8 mouse cellular contexts compared by ENCODE assay signal in the genomic region with DNA sequence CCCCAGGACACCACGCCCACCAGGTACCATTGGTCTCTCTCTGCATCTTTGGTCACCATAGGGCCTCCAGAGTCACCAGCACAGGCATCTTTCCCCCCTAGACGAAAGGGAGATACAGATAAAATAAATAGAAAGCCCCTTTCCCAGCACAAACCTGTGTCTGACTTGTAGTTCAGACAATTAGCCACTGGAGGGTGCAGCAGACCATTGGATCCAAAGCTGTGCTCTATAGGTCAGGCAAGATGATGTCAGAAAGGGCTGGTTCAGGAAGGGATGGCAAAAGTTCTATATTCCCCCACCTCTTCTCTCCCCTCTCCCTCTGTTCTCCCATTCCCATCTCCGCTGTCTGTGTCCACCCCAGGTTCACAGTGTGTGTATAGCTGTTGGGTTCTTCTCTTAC. TPM values are rescaled to one million over a fixed set of nuclear protein-coding genes. Genes with fewer than 3 reads are reported as not detected.
A peak's percentile ranks its signal among the peaks of the same experiment; 100 is the strongest.
DNase-seq lines count a peak whose midpoint lies in the region; ATAC-seq and TF ChIP-seq lines count a peak whose summit lies in the region.

No protein-coding gene starts in this region.

- H3K4me3 ChIP-seq in ES-E14 (ENCODE audit: insufficient read depth in 1 of 2, low read depth in 1 of 2, low read length in 2 of 2, poor library complexity in 1 of 2, severe bottlenecking in 1 of 2) = no peak overlapping the region
- H3K4me3 ChIP-seq in gastrocnemius, adult 2 months = no peak overlapping the region
- no peak overlapping the region for H3K4me3 ChIP-seq in kidney, postnatal 0 days (replicated peaks; ENCODE audit: low read depth, low read length)
- no peak overlapping the region for H3K4me3 ChIP-seq in liver, embryonic 14.5 days (ENCODE audit: insufficient read depth in 1 of 2, low read depth in 2 of 2, low read length in 2 of 2)

- no peaks in the 10 kb centered on the region for H3K9me3 ChIP-seq in ES-E14 (ENCODE audit: control insufficient read depth, insufficient read depth, low read depth, low read length)
- H3K9me3 ChIP-seq in kidney, postnatal 0 days (replicated peaks; ENCODE audit: low read length) = no peaks in the 10 kb centered on the region
- H3K9me3 ChIP-seq in liver, embryonic 14.5 days (ENCODE audit: control insufficient read depth, low read length) = no peaks in the 10 kb centered on the region

- ATAC-seq in kidney, postnatal 0 days (replicated peaks; ENCODE audit: low FRiP score, low read depth) = peak; percentile 63
- ATAC-seq in liver, embryonic 14.5 days (ENCODE audit: insufficient read depth) = no peak
- 0 out of 2 replicates have a peak, but pooled peaks have one; percentile 13 for ATAC-seq in neutrophil, adult 5-6 weeks (ENCODE audit: extremely low read depth, insufficient number of reproducible peaks, low FRiP score, poor library complexity, severe bottlenecking)
- ATAC-seq in megakaryocyte, adult 5-6 weeks (ENCODE audit: poor library complexity, severe bottlenecking) = no peak

- no peak for TF ChIP-seq EP300 in liver, embryonic 14.5 days (IDR thresholded peaks at IDR 0.05; ENCODE audit: low read depth)

- no peak overlapping the region for H3K9ac ChIP-seq in ES-E14 (ENCODE audit: insufficient read depth, low read depth, low read length, poor library complexity, severe bottlenecking)
- no peak overlapping the region for H3K9ac ChIP-seq in kidney, postnatal 0 days (ENCODE audit: low read depth, low read length)
- H3K9ac ChIP-seq in liver, embryonic 14.5 days (replicated peaks) = no peak overlapping the region

- 17% methylated on average over 3 of the region's 3 CpGs for WGBS in kidney, postnatal 0 days
- WGBS in liver, embryonic 14.5 days (ENCODE audit: insufficient replicate concordance) = 2% methylated on average over 3 of the region's 3 CpGs

- H3K4me2 ChIP-seq in kidney, postnatal 0 days (ENCODE audit: low read length) = no peak overlapping the region
- no peak overlapping the region for H3K4me2 ChIP-seq in liver, embryonic 14.5 days (ENCODE audit: low read depth)

- DNase-seq in 3134 (ENCODE audit: extremely low read depth, insufficient read length, low spot score) (peak; percentile 31), ES-E14 (ENCODE audit: low read depth, low spot score) (peak; percentile 50)
- DNase-seq in cerebellum, postnatal 14 days = peak; percentile 77 to 82
- peak; percentile 39 for DNase-seq in gastrocnemius, adult 2 months
- peak; percentile 81 for DNase-seq in kidney, postnatal 0 days (ENCODE audit: low spot score)
- DNase-seq in liver, embryonic 14.5 days (ENCODE audit: low read depth in 3 of 3, low spot score in 3 of 3) = no peak

- H3K4me1 ChIP-seq in ES-E14 (ENCODE audit: control insufficient read depth in 2 of 2, insufficient read depth in 2 of 2, low read length in 2 of 2, poor library complexity in 1 of 2) = no peaks in the 10 kb centered on the region
- H3K4me1 ChIP-seq in kidney, postnatal 0 days (replicated peaks; ENCODE audit: insufficient read depth, low read length) = no peaks in the 10 kb centered on the region
- H3K4me1 ChIP-seq in liver, embryonic 14.5 days (replicated peaks; ENCODE audit: control insufficient read depth in 2 of 2, insufficient read depth in 2 of 2, low read length in 1 of 2) = no peaks in the 10 kb centered on the region; a peak in 1 of 4 replicates

- peak; percentile 83 for TF ChIP-seq CTCF in gastrocnemius, adult 2 months (IDR thresholded peaks at IDR 0.05)
- TF ChIP-seq CTCF in kidney, postnatal 0 days (IDR thresholded peaks at IDR 0.05; ENCODE audit: low read depth) = peak; percentile 95
- peak; percentile 67 for TF ChIP-seq CTCF in liver, embryonic 14.5 days (IDR thresholded peaks at IDR 0.05; ENCODE audit: low read depth)

- intact Hi-C loops in gastrocnemius, adult 2 months (cut with DNase I) = loop anchor here (1.0 to 5.0 kb wide), 3 partner anchors 100 to 500 kb away; no protein-coding TSS in a partner anchor

- no peak overlapping the region for H3K27ac ChIP-seq in ES-E14 (ENCODE audit: insufficient read depth, low read depth, low read length, poor library complexity, severe bottlenecking)
- H3K27ac ChIP-seq in gastrocnemius, adult 2 months = no peak overlapping the region
- H3K27ac ChIP-seq in kidney, postnatal 0 days = no peak overlapping the region
- H3K27ac ChIP-seq in liver, embryonic 14.5 days = no peak overlapping the region

- H3K36me3 ChIP-seq in ES-E14 (ENCODE audit: control insufficient read depth, insufficient read depth, low read length, poor library complexity, severe bottlenecking) = no peaks in the 10 kb centered on the region
- no peaks in the 10 kb centered on the region for H3K36me3 ChIP-seq in kidney, postnatal 0 days (ENCODE audit: insufficient read depth, low read length)
- no peaks in the 10 kb centered on the region for H3K36me3 ChIP-seq in liver, embryonic 14.5 days (replicated peaks; ENCODE audit: control insufficient read depth, insufficient read depth, low read depth)

- no peaks in the 10 kb centered on the region for H3K27me3 ChIP-seq in kidney, postnatal 0 days (ENCODE audit: insufficient read depth, low read length)
- no peaks in the 10 kb centered on the region for H3K27me3 ChIP-seq in liver, embryonic 14.5 days (ENCODE audit: control insufficient read depth, insufficient read depth, low read length)

- in situ Hi-C loops in ES-E14 (cut with MboI; ENCODE audit: low sequenced_read_pairs in 2 of 2, unreplicated experiment in 2 of 2) = loop anchor here (10.0 to 25.0 kb wide), 3 partner anchors 185 to 502 kb away; partner anchors contain the start of gene Sst (in 1 of the 2)

TF ChIP-seq in ES-E14, 5 proteins besides CTCF, POLR2A, EP300 and RAD21:
- peak; percentile 96 for TF ChIP-seq ZC3H11A (IDR thresholded peaks at IDR 0.05; ENCODE audit: borderline replicate concordance, low read depth, low read length)
- no peak for TF ChIP-seq MAFK (IDR thresholded peaks at IDR 0.05; ENCODE audit: insufficient read depth, low read depth, low read length)
- TF ChIP-seq ZNF384 (IDR thresholded peaks at IDR 0.05; ENCODE audit: low read depth, low read length) = no peak
TF ChIP-seq in ES-E14: peak in this region for 1.

RNA-seq across cellular contexts. Expression of gene Rtp1, which starts 23.5 kb away (rescaled TPM):
- total RNA-seq in ES-E14 (2012; rRNA removed) = not detected in 2 replicates
- total RNA-seq in gastrocnemius, adult 2 months (2021) = not detected
- not detected in 2 replicates for polyA plus RNA-seq in kidney, postnatal 0 days (2015; fragmentation: Nextera tagmentation; extraction: Ambion mirVana)
- not detected in 2 replicates for polyA plus RNA-seq in liver, embryonic 14.5 days (2012; rRNA removed)
- polyA plus RNA-seq in liver, embryonic 14.5 days (2014; fragmentation: Nextera tagmentation; extraction: Ambion mirVana) = not detected in 2 replicates
- total RNA-seq in neutrophil, adult 5-6 weeks (2017) = not detected in 2 replicates
- total RNA-seq in megakaryocyte, adult 5-6 weeks (2015) = not detected in 2 replicates
- total RNA-seq in megakaryocyte, adult 5-6 weeks (2017) = not detected in 2 replicates

Comparison
In these comparisons a context has a peak if more than half of its experiments do, and no peak if none do; other contexts are left out.
1. DNase-seq: peak in 3134 (single experiment), ES-E14 (single experiment), cerebellum, postnatal 14 days (2 of 2), gastrocnemius, adult 2 months (single experiment) and kidney, postnatal 0 days (single experiment); none in liver, embryonic 14.5 days (0 of 3).
2. ATAC-seq: peak in kidney, postnatal 0 days (single experiment) and neutrophil, adult 5-6 weeks (single experiment); none in liver, embryonic 14.5 days (single experiment) and megakaryocyte, adult 5-6 weeks (single experiment).
3. Peak in every context shown above with its lines, with median percentiles within 50 percentile points of each other: CTCF ChIP-seq.